Mouse (Mus musculus) skeletal muscle tissue, adult 2 months (tissue): Measurements from ENCODE around the gene Cntnap5c.

Experiments
- DNase-seq: peaks from one replicate; pipeline ENCODE4 v3.0.0-alpha.2; 2012; ENCODE audit warnings: low read depth, low spot score

Gene Cntnap5c

GRCm38 (mm10) chr17:58003322-58003721 is 234.0 kb downstream of the Cntnap5c start:
- DNase-seq: no peak

- no peak for DNase-seq
These were observed 235.1 kb downstream of the Cntnap5c start for GRCm38 (mm10) chr17:58004491-58004890.

DNA sequence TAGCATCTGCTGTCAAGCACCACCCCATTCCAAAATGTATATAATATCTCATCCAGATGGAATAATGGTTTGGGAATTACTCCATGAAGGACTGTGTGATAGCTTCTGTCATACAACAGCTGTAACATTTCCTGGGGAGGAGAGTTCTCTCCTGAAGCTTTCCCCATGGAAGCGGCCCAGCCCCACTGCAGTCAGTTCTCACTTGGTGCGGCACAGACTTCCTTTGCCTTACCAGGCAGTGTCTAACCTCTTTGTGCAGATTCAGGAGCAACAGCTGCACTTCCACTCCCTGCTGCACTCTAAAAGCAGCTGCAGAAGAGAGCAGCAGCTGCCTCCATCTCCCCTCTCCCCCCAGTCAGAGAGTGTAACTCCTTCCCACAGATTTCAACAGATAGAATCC is 271.8 kb downstream of the Cntnap5c start:
- no peak for DNase-seq

- no peak for DNase-seq
These were observed 275.8 kb downstream of the Cntnap5c start for GRCm38 (mm10) chr17:58045149-58045548.

- no peak for DNase-seq
These were observed 300.5 kb downstream of the Cntnap5c start for GRCm38 (mm10) chr17:58069912-58070311.

DNA sequence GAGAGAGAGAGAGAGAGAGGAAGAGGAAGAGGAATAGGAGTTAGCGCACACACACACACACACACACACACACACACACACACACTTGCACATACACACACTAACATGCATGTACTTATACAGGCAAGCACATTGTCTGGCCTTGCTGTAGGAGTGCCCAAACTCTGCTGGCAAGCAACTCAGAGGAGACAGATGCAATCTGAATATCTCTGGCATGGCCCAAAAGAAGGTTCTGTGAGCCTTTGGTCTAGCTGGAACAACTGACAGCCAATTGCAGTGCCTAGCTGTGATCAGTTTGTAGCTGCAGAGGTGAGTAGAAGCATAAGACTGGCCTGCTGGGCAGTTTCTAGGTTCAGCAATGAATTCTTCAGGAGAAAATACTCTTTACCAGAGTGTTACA is 313.3 kb downstream of the Cntnap5c start:
- DNase-seq: no peak

GRCm38 (mm10) chr17:58104505-58104904 is 335.1 kb downstream of the Cntnap5c start:
- DNase-seq: no peak

DNA sequence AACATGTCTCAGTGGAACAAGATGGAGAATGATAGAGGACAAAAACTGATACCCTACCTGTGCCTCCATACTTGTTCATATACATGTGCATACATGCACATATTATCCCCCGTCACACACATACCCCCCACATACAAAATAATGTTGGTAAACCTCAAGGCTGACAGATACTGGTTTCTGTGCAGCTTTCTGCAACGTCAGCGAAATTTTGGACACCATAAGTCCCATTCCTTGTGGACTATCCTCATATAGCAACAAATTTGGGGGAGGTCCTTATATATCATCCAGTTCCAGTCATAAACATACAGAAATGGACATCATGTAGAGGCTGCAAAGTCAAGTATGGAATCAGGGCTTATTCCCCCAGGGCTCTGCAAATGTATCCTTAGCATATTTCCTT is 338.5 kb downstream of the Cntnap5c start:
- DNase-seq: no peak

DNA sequence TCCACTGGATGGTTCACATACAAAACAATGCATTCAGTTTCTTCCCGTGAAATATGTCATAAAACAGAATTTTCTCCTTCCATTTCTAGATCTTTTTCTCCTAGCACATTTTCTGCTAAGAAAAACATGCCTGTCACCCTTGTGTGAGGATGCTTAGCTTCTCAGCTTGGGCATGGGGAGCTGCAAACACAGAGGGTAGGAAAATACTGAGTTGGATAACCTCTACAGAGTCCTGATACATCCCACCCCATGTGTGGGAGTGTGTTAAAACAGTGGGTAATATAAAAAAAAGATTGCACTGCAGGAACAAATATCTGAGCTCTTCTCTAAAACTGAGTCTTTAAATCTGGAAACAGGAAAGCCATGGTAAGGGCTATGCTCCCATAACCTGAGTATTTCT is 339.0 kb downstream of the Cntnap5c start:
- DNase-seq: no peak

DNA sequence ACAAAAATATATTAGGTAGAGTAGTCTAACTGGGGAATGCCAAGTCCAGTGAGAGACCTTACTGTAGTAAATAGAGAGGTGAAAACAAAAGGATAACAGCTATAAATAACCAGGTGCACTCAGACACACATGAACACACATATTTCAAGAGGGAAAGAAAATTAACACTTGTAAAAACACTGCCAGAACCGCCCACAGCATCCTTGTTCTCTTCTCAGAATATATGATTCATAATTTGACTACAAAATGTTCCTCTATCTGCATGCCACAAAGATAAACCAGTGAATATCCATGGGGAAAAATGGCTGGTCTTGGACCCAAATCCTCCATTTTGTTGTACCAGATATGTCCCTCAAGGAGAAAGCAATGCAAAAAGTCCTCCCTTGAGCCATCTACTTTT is 417.8 kb downstream of the Cntnap5c start:
- DNase-seq: no peak

DNA sequence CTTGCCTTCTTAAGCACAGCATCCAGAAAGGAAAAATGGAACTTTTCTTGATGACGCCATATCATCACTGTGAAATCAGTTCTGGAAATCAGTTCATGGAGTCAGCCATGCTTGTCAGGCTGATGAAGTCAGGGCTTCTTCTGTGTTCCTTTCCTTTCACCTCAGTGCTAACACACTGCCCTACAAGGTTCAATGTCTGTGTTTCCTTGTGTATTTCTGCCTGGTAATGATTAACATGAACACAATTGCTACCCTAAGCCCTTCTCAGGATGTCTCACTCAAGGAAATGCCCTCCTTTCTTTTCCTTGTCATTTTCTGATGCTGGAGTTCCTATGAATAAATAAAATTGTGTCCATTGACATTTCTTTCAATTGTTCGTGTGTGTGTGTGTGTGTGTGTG is 431.8 kb downstream of the Cntnap5c start:
- no peak for DNase-seq

DNA sequence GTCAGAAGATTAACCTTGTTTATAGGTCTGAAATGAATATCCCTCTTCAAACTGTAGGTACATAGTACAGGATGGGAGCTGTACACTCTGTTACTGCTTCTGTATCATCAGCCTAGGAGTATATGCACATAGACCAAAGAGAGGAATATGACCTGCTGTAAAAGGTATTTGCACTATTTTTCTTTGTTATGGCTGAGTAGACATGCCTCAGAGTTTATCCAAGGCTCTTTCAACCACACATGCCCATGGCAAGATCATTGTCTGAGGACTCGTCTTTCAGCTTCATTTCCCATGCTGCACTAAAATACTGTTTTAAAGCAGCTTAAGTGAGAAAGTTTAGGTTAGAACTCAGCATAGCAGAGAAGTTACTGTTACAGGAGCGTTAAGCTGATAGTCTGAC is 498.7 kb downstream of the Cntnap5c start:
- DNase-seq: no peak

DNA sequence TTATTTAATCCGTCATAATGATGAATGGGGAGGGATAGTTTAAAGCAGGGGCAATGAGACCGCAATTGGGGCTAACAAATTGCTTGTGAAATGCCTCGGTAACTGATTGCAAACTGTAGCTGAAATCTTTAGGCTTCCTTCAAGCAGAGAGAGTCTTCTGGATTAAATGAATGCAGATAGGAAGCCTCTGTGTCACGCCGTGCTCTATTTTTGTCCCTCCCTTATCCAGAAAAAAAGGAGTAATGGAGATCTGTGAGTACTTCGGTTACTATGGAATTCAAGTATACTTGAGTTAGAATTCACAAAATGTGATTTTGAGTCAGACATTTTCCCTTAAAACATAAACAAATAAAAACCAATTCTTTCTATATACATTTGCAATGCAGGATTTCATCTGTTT is 581.9 kb downstream of the Cntnap5c start:
- DNase-seq: no peak

DNA sequence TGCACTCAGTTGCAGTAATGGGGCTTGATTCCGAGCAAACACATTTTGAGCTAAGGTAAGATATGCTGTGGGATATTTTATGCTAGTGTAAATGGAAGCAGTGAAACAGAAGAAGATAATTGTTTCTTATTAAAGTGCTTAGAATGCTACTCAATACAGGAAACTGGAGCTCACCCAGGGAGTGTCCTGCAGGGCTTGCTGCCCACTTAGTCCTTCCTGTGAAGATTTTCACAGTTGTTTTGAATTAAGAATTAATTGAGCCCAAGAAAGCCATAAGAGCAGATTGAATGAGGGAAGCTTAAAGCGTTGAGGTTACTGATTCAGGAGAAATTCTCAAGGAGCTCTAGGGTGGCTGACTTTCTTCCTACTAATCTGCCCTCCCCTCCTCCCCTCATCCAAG is 586.9 kb downstream of the Cntnap5c start:
- DNase-seq: no peak

DNA sequence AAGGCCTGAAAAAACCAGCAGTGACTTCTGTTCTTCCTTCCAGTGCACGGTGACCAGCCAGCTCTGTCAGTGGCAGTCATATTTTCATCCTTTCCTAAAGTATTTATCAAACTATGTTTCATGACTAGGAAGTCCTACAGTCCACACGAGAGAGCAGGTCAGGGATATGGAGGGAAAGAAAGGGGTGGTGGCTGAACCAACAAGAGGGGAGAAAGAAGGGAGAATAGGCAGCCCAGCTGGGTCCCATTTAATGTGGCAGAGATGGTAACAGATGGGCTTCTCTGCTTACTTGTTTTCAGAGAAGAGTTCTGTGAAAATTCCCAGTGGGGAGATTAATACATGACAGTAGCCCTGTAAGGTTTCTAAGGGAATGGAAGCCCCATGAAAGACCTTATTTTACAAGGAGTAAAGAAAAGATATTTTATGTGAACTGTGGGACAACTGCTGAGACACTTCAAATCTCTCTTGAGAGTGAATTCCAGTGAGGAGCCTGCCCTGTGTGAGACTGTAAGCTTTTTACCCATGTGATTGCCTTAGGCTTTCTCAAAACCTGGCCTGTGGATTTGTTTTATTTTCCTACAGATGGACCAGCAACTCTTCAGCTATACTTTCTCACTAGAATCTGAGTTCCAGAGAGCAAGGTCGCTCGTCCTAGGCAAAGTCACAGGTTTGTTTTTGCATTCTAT is 594.4 kb downstream of the Cntnap5c start:
- no peak for DNase-seq

GRCm38 (mm10) chr17:58370089-58370488 is 600.7 kb downstream of the Cntnap5c start:
- no peak for DNase-seq

- DNase-seq: no peak
These were observed 638.4 kb downstream of the Cntnap5c start for GRCm38 (mm10) chr17:58407769-58408168.

DNA sequence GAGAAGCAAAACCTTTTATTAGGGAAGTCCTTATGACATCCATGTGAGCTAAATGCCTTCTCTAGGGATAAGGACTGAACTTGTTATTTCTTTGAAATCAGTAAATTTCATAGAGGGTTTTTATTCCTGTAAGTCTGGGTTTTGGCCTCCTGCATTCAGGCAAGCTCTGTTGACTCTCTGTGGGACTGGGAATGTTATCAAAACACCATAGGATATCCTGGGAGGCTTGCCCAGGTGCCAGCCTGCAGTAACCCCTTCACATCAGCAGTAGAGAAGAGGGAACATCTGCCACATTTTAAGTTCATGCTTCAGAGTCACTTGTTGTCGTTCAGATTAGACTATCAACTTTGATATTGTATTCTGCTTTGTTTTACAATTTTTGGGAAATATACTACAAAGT is 639.4 kb downstream of the Cntnap5c start:
- no peak for DNase-seq

DNA sequence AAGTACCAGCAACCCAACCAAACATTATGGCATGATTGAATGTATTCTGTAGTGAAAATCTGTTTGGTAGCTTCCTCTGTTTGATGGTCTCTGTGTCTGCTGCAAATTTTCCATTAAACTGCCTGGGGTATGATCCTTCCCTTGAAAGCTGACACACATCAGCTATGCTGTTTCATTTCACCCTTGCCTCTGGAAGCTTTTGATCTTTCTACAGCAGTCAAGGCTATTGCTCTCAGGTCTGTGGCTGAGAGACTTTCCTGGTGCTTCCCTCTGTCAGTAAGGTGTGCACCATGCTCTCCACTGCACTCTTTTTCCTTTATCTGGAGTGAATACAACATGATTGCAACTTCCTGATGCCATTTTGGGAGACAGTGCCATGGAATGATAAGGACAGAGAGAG is 668.1 kb downstream of the Cntnap5c start:
- no peak for DNase-seq
